Mouse (Mus musculus) E14TG2a.4 (cell line): ENCODE measurements at regions not wholly inside any gene's neighbourhood (a gene's known extent, or its start where the extent isn't known, plus 50 kb on each side); places are given as distances from the start of the nearest gene placed in this dataset.

Source experiments
- CTCF ChIP-seq: conservative IDR thresholded peaks from 2 replicates; pipeline ENCODE4 v1.5.1; 2014; ENCODE audit warnings: low read length
- POU5F1 ChIP-seq: IDR thresholded peaks from 2 replicates; pipeline ENCODE4 v1.6.1; 2014; ENCODE audit warnings: low read length, borderline replicate concordance

DNA sequence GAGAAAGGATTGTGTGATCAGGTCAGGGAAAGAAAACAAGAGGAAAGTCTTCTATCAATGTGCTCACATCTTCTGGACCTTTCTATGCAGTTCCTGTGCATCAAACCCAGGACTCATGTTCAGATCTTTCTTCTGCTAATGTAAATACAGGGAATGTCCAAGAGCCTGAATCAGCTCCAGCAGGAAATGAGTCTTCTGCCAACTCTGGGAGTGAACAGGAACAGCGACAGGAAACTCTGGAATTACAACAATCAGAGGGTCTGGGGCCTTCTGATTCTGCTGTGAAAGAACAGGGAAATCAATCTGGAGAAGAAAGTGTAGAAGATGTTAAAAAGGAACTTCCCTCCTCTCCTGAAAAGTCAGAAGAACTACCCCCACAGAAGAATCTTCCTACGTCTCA lies 151.9 kb downstream of the Kap start:
- no peak for TF ChIP-seq CTCF
- TF ChIP-seq POU5F1: no peak
